Mouse (Mus musculus) megakaryocyte, embryonic 14.5 days (primary cell): ENCODE data around the gene Ypel2.

Source experiments
- FLI1 ChIP-seq: IDR thresholded peaks from 2 replicates; pipeline ENCODE4 v1.6.1; 2012; ENCODE audit warnings: low read length, inconsistent platforms, mixed read lengths
- GATA1 ChIP-seq: IDR thresholded peaks from 3 replicates; pipeline ENCODE4 v1.6.1; 2012; ENCODE audit warnings: mixed read lengths, low read length, inconsistent platforms, borderline replicate concordance

DNA sequence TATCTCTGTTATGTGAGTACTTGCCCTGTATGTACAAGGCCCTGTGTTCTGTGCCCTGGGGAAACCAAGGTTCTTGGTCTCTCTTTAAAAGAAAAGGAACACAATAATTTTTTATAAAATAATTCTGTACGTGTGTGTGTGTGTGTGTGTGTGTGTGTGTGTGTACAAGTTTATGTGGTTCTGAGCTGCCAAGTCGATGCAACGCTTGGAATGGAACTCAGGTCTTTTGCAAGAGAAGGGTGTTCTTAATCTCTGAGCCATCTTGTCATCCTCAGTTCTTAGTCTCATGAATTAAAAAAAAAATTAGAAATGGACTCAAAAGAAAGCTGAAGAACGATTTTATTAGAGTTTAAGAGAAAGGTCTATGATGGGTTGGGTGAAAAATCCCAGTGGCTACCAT is 64.0 kb downstream of the Ypel2 start:
- TF ChIP-seq GATA1 (no peak), FLI1 (no peak)
